Mouse (Mus musculus): ENCODE results near the gene Kifc5b.

GRCm38 (mm10) chr17:26967477-26967876 is 50.6 kb downstream of the Kifc5b start:
- TF ChIP-seq POLR2A (IDR thresholded peaks at IDR 0.05; ENCODE audit: control insufficient read depth, extremely low read depth, insufficient read depth, low read length, poor library complexity) (no peak), CTCF (IDR thresholded peaks at IDR 0.05; ENCODE audit: borderline replicate concordance, control insufficient read depth, extremely low read depth, insufficient read depth, low read length, poor library complexity) (no peak)
